Mouse (Mus musculus) spleen, adult 18-20 months (tissue): ENCODE measurements around the gene Mical3.
A peak's percentile ranks its signal among the peaks of the same experiment; 100 is the strongest.

Experiments
- DNase-seq, 2 experiments: peaks; one replicate each; pipeline ENCODE4 v3.0.0; 2022; ENCODE audit warnings: mixed read lengths in 2 of 2

The Mical3 gene

DNA sequence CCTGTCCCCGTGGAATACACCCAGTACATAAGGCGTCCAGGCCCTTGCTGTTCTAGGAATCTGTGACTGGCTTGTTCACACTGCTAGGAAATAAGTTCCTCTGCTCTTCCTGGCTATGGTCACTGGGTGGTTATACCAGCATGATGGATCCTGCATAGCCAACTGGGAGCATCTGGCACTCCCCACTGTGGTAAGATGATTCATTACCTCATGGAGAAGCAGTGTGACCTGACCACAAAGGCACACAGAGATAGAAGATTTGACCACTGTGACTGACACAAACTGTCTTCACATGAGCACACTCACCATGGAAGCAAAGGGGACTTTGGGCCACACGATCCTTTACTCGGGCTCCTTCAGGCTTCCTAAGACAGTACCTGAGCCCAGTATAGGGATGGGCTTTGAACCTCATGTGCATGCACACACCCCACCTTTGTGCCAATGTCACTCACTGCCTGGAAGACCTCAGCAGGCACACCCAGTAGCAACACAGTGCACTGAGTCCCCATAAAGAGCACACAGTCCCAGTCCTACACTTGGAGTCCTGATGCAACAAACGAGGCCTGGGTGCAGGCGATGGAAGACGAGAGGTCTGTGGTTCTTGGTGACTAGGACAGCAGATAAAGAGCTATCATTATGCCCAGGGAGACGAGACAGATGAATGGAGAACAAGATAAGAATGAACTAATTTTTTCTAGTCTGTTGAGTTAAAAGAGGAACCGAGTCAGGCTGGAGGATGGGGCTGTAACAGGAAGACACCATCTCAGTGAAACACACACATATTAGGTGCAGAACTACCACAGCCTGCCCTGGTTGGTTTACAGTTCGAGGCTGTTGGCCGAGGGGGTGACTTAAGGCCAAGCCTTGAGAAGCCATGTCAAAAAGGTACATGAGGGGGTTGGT is 174.3 kb downstream of the Mical3 start:
- peak in 1 of 2 experiments; percentile 35 for DNase-seq

DNA sequence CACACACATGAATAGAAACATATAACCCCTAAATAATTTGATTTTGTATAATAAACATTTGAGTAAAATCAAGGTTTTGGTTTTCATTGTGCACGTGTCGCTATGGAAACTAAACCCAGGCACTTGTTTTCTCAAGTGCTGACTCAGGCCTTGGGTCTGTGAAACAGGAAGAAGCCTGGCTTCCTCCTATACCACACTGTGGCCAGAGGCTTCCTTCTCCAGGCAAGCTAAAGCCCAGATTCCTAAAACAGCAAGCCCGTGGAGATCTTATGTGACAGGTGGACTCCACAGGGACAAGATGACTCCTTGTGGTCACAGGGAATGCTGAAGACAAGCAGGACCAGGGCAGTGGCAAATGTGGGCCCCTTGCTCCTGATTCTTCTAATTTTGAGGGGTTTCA is 175.6 kb downstream of the Mical3 start:
- DNase-seq, result no peak

DNA sequence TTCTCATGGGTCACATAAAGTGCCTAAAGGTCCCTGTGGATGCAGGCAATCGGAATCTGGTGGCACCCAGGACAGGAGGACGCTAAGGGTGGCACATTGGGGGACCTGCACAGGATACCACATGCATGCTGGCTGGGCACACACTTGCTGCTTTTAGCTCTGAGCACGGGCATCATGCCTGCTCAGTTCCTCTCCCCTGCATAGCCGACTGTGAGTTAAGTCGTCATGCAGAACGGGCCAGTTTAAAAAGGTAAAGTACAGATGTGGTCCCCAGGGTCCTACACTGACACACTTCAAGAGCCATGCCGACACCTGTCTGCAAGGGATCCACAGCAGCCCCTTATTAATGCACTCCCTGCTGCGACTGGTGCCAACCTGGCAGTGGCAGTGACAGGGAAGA is 176.6 kb downstream of the Mical3 start:
- DNase-seq, result peak; percentile 48 to 49

DNA sequence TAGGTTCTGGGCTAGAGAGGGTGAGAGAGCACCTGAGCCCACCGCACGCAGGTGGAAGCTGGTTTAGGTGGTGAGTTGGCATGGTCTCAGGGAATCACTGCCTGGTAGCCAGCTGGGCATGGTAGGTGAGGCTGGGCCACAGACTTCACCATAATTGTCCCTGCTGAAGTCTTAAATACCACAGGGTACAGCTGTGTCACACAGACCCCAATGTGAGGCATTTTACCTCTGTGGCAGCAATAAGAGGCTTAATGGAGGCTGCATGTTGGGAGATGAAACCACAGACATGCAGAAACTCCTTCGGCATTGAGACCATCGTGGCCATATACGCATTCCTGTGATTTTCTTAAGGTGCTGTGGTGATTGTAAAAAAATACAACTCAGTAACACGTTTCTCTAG is 178.3 kb downstream of the Mical3 start:
- no peak for DNase-seq

DNA sequence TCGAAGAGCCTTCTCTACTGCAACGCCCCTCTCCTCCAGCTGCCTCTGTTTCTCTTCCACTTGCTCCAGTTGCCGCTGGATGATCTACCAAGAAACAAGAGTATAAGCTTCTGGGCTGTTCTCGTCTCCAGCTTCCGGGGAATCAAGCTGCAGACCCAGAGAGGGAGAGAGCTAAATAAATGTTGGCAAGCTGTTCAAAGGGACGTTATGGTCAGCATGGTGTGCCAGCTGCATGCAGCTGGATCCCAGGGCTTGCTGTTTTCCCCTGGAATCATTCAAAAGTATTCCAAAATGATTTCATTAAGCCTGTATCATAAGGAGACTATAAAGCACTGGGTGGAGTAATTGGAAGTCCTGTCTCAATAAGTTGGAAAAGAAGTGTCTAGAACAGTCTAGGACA is 179.5 kb downstream of the Mical3 start:
- DNase-seq, result no peak

DNA sequence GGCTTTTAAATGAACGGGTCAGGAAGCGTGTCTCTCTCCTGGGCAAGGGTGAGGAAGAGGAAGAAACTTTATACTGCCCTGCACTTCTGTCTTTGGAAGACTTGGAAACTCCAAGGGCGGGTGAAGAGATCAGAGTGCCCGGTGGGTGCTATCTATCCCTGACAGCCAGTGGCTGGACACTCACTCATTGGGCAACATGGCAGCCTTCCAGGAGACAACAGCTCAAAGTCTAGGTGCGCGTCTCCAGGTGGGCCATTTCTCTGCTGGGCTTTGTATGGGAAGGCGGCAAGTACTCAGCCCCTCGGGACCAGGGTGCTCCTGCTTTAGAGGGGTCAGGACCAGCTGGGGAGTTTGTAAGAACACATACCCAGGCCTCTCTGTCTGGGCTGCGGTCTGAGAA is 185.3 kb downstream of the Mical3 start:
- DNase-seq, result no peak

DNA sequence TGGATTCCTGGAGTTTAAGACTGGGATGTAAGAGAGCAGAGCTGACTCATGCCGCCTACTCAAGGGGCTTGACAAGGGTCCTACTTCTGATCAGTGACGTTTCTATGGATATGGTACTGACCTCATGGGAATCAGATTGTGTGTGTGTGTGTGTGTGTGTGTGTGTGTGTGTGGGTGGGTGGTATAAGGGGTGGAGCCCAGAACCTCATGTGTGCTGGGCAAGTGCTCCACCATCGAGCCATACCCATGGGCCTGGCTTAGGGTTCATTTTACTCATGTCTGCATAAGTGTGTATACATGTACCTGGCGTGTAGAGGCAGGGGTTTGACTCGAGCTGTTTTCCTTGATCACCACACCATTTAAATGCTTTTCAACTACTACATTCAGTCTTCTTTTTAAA is 186.8 kb downstream of the Mical3 start:
- no peak for DNase-seq

DNA sequence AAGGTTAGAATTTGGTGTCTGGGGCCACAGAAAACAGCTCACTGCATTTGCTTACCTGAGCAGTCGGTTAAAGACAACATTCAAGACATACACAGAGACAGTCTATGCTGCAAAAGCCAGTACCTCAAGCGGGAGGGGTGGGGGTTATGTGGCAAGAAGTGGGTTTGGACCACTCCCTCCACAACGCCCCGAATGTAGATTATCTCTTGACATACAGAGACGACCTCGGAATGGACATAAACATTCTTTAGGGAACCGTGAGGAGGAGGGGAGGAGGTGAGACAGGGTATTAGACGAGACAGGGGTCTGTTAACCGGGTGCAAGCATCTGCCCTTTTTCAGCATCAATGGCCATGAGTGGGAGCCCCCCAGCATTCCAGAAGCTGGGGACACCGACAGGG is 187.2 kb downstream of the Mical3 start:
- DNase-seq, result no peak

DNA sequence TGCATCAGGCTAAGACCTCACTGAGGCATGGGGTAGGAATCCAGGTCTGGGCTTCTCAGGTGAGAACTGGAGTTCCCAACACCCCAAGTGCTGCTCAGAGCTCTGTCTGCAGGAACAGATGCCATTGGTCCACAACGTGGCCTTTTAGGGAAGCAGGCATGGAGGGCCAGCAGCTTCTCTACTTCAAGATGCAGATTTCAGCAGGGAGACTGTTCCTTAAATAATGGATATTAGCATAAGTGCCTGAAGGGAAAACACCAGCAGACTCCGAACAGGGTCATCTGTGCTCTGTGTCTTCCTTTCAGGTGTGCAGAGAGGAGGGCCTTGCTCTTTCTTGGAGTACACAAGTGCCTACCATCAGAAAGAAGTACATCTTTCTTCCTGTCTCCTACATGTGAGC is 187.7 kb downstream of the Mical3 start:
- DNase-seq, result no peak

DNA sequence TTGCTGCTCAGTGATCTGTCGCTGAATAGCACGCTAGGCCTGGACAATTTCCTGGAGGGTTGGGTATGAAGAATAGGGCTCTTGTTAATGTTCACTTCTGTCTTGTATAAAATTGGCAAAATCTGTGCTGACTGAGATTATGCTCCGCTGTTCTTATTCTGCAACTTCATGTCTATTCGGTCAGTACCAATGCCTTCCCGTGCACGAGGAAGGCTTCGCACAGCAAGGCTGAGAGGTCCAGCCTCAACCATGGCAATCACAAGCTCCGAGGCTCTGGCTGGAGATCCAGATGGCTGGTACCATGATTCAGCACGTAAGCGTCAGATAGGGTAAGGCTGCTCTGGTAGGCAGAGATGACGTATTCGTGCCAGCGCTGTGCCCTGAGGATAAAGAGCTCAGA is 189.2 kb downstream of the Mical3 start:
- DNase-seq, result no peak

DNA sequence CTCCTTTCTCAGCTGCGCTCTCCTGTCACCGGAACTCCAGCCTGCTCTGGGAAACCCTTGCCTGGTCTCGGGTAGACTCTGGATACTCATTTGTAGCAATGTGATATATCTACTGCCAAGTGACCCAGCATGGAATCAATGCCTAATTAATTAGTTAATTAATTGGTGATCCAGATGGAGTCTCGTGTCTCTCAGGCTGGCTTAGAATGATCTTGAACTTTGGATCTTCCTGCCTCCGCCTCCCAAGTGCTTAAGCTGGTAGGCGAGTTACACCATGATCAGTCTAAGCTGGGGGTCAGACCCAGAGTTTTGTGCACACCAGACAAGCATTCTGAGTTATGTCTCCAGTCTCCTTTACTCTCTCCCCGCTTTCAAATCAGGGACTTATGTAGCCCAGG is 189.7 kb downstream of the Mical3 start:
- no peak for DNase-seq

DNA sequence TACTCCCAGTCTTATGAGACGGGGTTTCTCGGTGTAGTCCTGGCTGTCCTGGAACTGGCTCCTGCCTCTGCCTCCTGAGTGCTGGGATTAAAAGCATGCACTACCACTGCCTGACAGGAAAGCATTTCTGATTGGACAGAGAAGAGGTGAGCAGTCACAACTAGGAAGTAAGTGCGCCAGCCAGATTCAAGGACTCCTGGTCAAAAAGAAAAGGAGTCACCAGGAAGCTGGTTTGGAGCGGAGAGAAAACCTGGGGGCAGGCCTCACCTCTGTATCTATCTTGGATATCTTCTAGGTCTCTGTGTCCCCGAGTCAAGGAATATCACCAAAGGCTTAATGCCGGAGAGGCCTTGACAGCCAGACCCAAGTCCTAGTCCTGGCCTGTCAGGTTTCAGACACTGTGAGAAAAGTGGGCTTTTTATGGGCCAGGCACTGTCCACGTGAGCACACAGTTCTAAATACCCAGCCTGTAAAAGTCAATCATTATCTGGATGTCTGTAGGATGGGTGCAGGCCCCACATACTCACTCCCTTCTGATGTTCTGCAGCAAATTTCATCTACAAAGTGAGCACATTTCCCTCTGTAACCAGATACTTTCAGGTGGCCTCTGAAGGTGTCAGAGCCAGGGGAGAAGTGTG is 190.2 kb downstream of the Mical3 start:
- DNase-seq, result no peak

DNA sequence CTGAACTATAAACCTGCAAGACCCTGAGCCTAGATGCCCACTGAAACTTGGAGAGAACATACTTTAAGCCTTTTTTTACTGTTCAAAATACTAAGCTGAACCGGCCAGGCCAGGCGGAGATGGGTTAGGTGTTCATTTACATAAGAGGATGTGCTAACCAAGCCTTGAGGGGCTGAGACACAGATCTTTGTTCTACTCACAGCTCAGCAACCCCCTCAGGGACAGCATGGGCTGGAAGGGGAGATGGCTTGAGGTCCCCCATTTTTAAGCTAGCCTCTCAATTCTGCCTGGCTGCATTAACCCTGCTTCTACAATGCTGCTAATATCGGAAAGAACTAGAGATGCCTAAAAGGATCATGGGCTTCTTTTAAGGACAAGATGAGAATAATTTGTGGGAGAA is 191.0 kb downstream of the Mical3 start:
- no peak for DNase-seq

DNA sequence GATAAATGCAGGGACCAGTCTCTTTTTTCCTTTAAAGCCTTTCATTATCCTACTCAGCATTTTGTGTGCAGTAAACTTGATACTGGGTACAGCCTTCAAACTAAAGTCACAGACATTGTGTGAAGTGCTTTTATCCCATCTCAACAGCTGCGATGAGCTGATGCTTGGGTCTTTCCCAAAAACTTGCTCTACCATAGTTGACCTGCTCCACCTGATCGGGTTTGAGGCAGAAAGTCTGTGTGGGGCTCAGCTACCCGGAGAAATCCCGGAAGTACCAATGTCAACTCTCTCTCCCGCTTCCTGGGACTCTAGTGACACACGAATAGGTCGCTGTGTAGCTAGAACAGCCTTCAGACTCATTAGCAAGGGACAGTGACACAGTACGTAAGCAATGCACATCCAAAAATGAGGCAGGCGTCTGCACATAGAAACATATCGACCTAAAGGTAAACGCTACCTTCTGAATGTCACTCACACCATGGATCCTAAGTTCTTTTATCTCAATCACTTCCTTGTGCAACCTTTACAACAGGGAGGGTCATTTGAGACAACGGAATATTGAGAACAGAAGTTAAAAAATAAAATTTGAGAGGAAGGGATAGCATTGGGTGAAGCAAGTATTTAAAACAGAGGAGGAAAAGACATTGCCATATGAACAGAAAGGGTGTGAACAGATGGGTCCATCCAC is 191.9 kb downstream of the Mical3 start:
- no peak for DNase-seq

DNA sequence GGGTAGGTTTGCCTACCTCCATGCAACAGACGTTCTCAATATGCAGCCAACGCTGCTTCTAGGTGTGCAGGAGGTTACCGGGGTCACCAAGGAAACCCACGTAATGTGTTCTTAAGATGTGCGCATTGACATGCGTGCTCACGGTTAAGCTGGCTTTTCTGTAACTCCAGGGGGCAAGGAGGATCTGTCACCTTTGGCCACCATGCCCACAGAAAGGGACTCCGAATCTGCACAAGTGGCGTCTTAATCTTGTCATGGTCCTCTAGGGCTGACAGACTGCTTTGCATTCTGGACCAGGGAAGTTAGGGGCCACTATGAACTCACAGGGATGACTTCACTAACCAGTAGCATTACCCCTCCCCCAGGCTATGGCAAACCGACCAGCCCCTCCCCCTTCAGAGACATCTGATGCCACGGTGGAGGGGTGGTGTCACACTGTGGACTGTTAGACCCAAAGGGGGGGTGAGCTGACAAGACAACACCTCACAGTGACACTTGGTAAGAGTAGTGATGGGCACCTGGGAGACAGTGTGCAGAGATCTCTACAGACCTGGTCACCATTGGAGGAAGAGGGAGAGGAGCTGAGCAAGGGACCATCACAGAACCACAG is 192.7 kb downstream of the Mical3 start:
- DNase-seq, result no peak

DNA sequence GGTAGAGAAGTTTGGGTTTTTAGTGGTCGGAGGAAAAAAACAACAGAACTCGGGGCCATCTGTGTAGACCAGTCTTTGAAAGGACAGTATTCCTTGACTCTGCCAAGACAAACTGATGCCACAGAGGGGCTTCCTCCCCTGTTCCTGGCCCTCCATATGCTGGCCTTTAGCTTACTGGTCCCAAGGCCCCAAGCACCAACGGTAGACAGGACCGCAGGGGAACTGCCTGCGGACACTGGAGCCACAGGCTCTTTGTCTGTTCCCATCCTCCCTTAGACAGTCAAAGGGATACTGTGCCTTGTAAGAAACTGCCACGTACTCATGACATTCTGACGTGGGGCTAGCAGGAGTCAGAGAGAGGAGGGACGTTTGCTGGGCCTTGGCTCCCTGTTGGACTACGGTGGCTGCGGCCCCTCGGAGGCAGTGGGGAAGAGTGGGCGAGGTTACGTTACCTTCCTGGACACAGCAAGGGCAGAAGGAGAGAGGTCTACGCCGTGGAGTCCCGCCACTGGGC is 193.6 kb downstream of the Mical3 start:
- no peak for DNase-seq

DNA sequence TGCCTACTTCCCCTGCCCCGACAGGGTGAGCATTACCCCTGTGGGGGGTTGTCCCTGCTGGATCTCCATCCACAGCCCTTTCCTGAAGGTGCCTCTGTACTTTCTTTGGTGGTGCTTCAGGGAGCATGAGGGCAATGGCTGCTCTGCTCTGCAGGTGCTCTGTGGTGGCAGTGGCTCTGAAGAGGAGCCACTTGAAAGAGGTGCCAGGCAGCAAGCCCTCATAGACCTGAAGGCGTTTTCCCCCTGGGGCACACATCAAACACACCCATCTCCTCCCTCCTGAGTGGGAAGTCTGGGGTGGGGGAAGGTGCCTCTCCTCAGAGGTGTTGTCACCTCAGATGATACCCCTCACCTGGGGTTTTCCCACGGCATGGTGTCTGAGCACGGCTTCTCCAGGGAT is 196.6 kb downstream of the Mical3 start:
- DNase-seq, result no peak

DNA sequence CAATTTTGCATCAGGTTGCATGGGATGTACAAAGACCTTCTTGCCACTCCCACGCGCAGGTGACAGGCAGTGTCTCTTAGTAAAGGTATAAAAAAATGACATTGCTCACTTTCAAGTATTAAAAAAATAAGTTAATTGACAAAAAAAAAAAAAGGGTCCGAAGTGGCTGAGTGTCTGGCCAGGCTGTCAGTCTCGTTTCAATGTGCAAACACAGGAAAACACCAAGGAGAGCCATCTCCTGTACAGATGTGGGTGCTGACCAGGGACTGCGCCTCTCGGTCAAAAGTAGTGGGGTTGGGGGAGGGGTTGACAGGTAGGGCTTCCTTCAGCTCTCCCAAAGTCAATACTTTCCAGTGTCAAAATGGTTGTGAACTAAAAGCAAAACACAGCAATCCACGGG is 197.1 kb downstream of the Mical3 start:
- DNase-seq, result no peak

DNA sequence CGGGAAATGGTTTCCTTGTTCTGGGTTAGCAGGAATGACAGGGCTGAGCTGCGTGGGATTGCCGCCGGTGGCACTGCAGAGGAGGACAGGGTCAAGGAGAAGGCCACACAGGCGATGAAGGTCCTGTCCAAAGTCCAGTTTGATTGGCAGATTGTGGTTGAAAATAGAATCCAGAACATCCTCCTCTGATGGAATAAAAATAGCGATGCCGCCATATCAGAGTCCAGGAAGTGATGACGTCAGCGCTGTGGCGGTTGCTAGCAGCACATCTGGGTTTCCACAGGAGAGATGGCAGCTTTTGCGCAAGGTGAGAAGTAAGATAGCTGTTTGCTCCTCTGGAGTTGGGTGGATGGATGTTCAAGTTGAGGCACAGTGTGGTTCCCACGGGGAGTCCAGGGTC is 198.2 kb downstream of the Mical3 start:
- DNase-seq, result no peak

DNA sequence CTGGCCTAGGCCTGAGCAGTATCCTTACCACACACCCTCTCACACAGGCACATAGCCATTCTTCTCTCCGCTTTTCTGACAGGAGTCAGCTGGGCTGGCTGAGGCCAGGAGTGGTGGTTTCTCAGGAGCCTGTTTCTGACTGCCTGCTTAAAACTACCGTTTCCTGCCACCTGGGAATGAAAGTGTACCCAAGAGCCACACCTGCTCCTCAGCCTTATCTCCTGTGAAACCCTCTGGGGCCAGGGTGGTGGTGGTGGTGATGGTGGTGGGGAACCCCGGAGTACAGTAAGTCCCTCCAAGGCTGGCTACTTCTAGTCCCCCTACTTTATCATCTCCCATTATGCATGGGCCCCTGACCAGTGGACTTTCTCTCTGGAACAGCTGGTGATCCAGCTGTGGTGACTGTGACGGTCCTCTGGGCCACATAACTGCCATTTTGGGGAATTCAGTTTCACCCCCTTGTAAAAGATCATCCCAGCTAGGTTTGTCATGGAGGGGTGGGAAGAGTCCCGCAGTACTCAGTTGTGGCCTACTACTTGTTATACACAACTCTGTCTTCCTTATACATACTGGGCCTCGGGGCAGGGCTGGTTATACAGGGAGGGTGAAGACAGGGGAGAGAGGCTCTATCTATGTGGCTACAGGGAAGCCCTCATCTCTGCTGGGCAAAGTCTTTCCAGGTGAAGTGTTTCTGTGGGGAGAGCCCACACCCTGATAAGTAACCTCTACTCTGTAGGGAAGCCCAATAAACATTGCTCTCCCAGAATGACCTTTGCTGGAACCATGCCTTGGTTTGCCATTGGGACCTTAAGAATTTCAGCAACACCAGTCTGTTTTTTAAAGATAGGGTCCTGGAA is 200.1 kb downstream of the Mical3 start:
- peak in 1 of 2 experiments; percentile 34 for DNase-seq

DNA sequence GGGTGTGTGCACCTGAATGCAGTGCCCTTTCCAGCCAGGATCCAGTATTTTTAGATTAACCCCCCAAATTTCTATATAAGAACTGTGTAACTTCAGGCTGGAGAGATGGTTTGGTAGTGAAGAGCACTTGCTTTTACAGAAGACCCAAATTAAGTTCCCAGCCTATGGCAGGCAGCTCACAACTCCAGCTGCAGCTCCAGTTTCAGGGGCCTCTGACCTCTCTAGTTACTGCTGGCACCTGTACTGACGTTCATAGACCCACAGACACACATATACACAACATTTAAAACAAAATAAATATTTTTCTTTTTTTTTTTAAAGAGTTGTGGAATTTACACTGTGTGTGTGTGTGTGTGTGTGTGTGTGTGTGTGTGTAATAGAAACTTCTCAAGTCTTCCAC is 201.4 kb downstream of the Mical3 start:
- DNase-seq, result no peak

DNA sequence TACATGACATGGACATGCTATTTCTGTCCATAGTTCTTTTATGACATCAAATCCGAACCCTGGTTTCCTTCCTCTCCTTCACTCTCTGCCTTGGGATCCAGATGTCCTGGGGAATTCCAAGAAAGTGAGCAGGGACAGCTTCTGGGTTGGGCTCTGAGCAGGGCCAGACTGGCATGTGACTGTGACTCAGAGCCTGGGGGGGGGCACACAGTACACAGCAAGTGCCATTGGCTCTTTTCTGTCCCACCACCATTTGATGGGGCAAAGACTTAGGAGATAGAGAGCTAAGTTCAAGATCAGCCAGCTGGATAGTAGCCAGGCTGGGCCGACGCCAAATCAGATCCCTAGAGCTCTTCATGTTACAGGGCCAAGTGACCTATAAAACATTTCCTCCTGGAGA is 203.0 kb downstream of the Mical3 start:
- no peak for DNase-seq
